In the genomic region with DNA sequence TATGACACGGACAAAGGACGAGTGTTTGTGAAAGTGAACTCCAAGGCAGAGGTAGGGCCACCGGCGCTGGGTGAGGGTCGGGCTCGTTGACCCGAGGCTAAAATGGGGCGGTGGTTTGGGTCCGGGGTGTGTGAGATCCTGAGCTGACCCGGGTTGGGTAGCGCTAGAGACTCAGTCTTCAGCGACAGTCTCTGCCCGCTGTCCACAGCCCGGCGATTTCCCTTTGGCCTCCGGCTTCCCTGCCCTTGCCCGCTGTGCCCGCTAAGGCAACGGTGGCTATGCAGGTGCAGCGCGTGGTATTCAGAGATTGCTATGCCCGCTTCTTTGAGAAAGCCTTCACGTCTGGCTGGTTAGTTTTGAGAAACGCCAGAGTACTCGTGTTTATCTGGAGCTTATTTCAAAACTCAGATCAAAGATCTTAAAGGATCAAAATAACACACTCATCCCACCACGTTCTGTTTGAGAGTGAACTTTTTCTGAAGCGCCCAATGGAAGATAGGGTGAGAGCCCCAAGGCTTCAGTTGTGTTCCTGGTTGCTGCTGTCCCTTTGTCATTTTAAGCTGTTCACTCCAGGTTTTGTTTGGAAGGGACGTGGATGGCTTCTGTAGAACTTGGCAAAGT, we compare ENCODE assay signal across 8 mouse cellular contexts. TPM values are rescaled to one million over a fixed set of nuclear protein-coding genes. Genes with fewer than 3 reads are reported as not detected.
DNase-seq lines count a peak whose midpoint lies in the region; ATAC-seq and TF ChIP-seq lines count a peak whose summit lies in the region.

No protein-coding gene starts in this region.

- peaks cover 9% of the 10 kb centered on the region for H3K4me1 ChIP-seq in thymus, adult 2 months (replicated peaks; ENCODE audit: control insufficient read depth, insufficient read depth, low read length)
- H3K4me1 ChIP-seq in forebrain, embryonic 11.5 days (replicated peaks; ENCODE audit: control insufficient read depth, insufficient read depth, low read length) = no peaks in the 10 kb centered on the region
- peaks cover 12% of the 10 kb centered on the region for H3K4me1 ChIP-seq in liver, embryonic 11.5 days (replicated peaks; ENCODE audit: control insufficient read depth, insufficient read depth, low read length)
- H3K4me1 ChIP-seq in neural tube, embryonic 14.5 days (ENCODE audit: control insufficient read depth, insufficient read depth, low read length) = no peaks in the 10 kb centered on the region

- under 1% methylated on average over 28 of the region's 28 CpGs for WGBS in thymus, adult 2 months
- under 1% methylated on average over 28 of the region's 28 CpGs for WGBS in forebrain, embryonic 11.5 days
- under 1% methylated on average over 28 of the region's 28 CpGs for WGBS in liver, embryonic 11.5 days
- under 1% methylated on average over 27 of the region's 28 CpGs for WGBS in neural tube, embryonic 14.5 days

- peak overlapping the region; percentile 74 for H3K4me2 ChIP-seq in forebrain, embryonic 11.5 days (ENCODE audit: low read depth, low read length, severe bottlenecking)
- peak overlapping the region; percentile 91 for H3K4me2 ChIP-seq in liver, embryonic 11.5 days
- H3K4me2 ChIP-seq in neural tube, embryonic 14.5 days (ENCODE audit: low read depth, low read length) = peak overlapping the region; percentile 69

- 0 out of 2 replicates have a peak, but pooled peaks have one; percentile 4 for TF ChIP-seq POLR2A in thymus, adult 2 months (IDR thresholded peaks at IDR 0.05; ENCODE audit: control insufficient read depth, extremely low read depth, insufficient read depth, low read length, poor library complexity)

- no peak overlapping the region for H3K27ac ChIP-seq in thymus, adult 2 months (ENCODE audit: control insufficient read depth, insufficient read depth, low read length)
- no peak overlapping the region for H3K27ac ChIP-seq in forebrain, embryonic 11.5 days (ENCODE audit: low read depth, low read length)
- peak overlapping the region; percentile 43; the same call in 1 of the 2 replicates for H3K27ac ChIP-seq in liver, embryonic 11.5 days (ENCODE audit: low read depth, low read length)
- H3K27ac ChIP-seq in neural tube, embryonic 14.5 days (ENCODE audit: low read depth, low read length) = no peak overlapping the region

- TF ChIP-seq CTCF in thymus, adult 2 months (IDR thresholded peaks at IDR 0.05; ENCODE audit: borderline replicate concordance, control insufficient read depth, extremely low read depth, insufficient read depth, low read length, poor library complexity) = peak; percentile 5; the same call in 1 of the 2 replicates

- DNase-seq in thymus, adult 2 months = no peak
- no peak for DNase-seq in thymus, postnatal 4 days
- DNase-seq in forebrain, embryonic 11.5 days (ENCODE audit: low spot score) = no peak
- DNase-seq in liver, embryonic 11.5 days (ENCODE audit: low spot score) = no peak
- no peak for DNase-seq in right cerebral cortex, adult 18-20 months
- DNase-seq in adrenal gland, postnatal 14 days = no peak
- no peak for DNase-seq in gastrocnemius, postnatal 10 days

- H3K36me3 ChIP-seq in thymus, adult 2 months (ENCODE audit: control insufficient read depth, insufficient read depth, low read length) = no peaks in the 10 kb centered on the region
- H3K36me3 ChIP-seq in forebrain, embryonic 11.5 days (ENCODE audit: control insufficient read depth, insufficient read depth, low read length) = no peaks in the 10 kb centered on the region
- no peaks in the 10 kb centered on the region for H3K36me3 ChIP-seq in liver, embryonic 11.5 days (ENCODE audit: control insufficient read depth, insufficient read depth, low read length)
- H3K36me3 ChIP-seq in neural tube, embryonic 14.5 days (ENCODE audit: control insufficient read depth, insufficient read depth, low read length) = 0 out of 2 replicates have a peak, but pooled peaks cover 4% of the 10 kb centered on the region

- peak overlapping the region; percentile 80 for H3K4me3 ChIP-seq in thymus, adult 2 months (ENCODE audit: control insufficient read depth, insufficient read depth, low read length)
- H3K4me3 ChIP-seq in forebrain, embryonic 11.5 days (ENCODE audit: low read depth, low read length) = peak overlapping the region; percentile 74
- H3K4me3 ChIP-seq in liver, embryonic 11.5 days (ENCODE audit: low read depth, low read length) = peak overlapping the region; percentile 85
- H3K4me3 ChIP-seq in neural tube, embryonic 14.5 days (ENCODE audit: low read depth, low read length) = peak overlapping the region; percentile 58

- no peaks in the 10 kb centered on the region for H3K27me3 ChIP-seq in thymus, adult 2 months (ENCODE audit: control insufficient read depth, insufficient read depth, low read length)
- no peaks in the 10 kb centered on the region for H3K27me3 ChIP-seq in forebrain, embryonic 11.5 days (ENCODE audit: control insufficient read depth, insufficient read depth, low read length)
- no peaks in the 10 kb centered on the region for H3K27me3 ChIP-seq in liver, embryonic 11.5 days (replicated peaks; ENCODE audit: control insufficient read depth, insufficient read depth, low read length)
- H3K27me3 ChIP-seq in neural tube, embryonic 14.5 days (ENCODE audit: control insufficient read depth, insufficient read depth, low read length) = no peaks in the 10 kb centered on the region

- H3K9ac ChIP-seq in forebrain, embryonic 11.5 days (ENCODE audit: low read length) = peak overlapping the region; percentile 76
- H3K9ac ChIP-seq in liver, embryonic 11.5 days (ENCODE audit: low read depth, low read length) = peak overlapping the region; percentile 82
- peak overlapping the region; percentile 60 for H3K9ac ChIP-seq in neural tube, embryonic 14.5 days (replicated peaks; ENCODE audit: low read depth, low read length)

- H3K9me3 ChIP-seq in forebrain, embryonic 11.5 days (ENCODE audit: control insufficient read depth, low read length) = no peaks in the 10 kb centered on the region
- H3K9me3 ChIP-seq in liver, embryonic 11.5 days (ENCODE audit: control insufficient read depth, low read length) = no peaks in the 10 kb centered on the region
- H3K9me3 ChIP-seq in neural tube, embryonic 14.5 days (ENCODE audit: control insufficient read depth, low read length) = no peaks in the 10 kb centered on the region

- ATAC-seq in forebrain, embryonic 11.5 days (replicated peaks; ENCODE audit: low FRiP score) = no peak
- ATAC-seq in liver, embryonic 11.5 days (replicated peaks; ENCODE audit: low FRiP score) = peak; percentile 63
- ATAC-seq in neural tube, embryonic 14.5 days (ENCODE audit: low read depth) = peak; percentile 69

RNA-seq across cellular contexts. Expression of a gene that starts 0.5 kb away (rescaled TPM):
- polyA plus RNA-seq in thymus, adult 2 months (2012; rRNA removed) = 7.6 and 9.2 TPM in 2 replicates
- 8.5 and 8.9 TPM in 2 replicates for polyA plus RNA-seq in forebrain, embryonic 11.5 days (2014; fragmentation: Nextera tagmentation; extraction: Ambion mirVana)
- 8.6 and 10.5 TPM in 2 replicates for polyA plus RNA-seq in liver, embryonic 11.5 days (2014; fragmentation: Nextera tagmentation; extraction: Ambion mirVana)
- 8.6 and 9.2 TPM in 2 replicates for polyA plus RNA-seq in neural tube, embryonic 14.5 days (2014; fragmentation: Nextera tagmentation; extraction: Ambion mirVana)
- 16.7 and 17.7 TPM in 2 replicates for total RNA-seq in adrenal gland, postnatal 14 days (2021)
- 1 to 10 TPM; 6.1 to 8.1 TPM for total RNA-seq in gastrocnemius, postnatal 10 days (2021)

RNA-seq across cellular contexts. Expression of a gene that starts 13.1 kb away (rescaled TPM):
- polyA plus RNA-seq in thymus, adult 2 months (2012; rRNA removed) = 7.0 and 9.5 TPM in 2 replicates
- 1.3 and 1.7 TPM in 2 replicates for polyA plus RNA-seq in forebrain, embryonic 11.5 days (2014; fragmentation: Nextera tagmentation; extraction: Ambion mirVana)
- 4.7 and 7.8 TPM in 2 replicates for polyA plus RNA-seq in liver, embryonic 11.5 days (2014; fragmentation: Nextera tagmentation; extraction: Ambion mirVana)
- polyA plus RNA-seq in neural tube, embryonic 14.5 days (2014; fragmentation: Nextera tagmentation; extraction: Ambion mirVana) = 6.4 and 8.1 TPM in 2 replicates
- 7.6 and 13.7 TPM in 2 replicates for total RNA-seq in adrenal gland, postnatal 14 days (2021)
- total RNA-seq in gastrocnemius, postnatal 10 days (2021) = 1 to 10 TPM; 5.0 to 7.6 TPM

RNA-seq across cellular contexts. Expression of a gene that starts 30.1 kb away (rescaled TPM):
- 86.5 and 90.0 TPM in 2 replicates for polyA plus RNA-seq in thymus, adult 2 months (2012; rRNA removed)
- polyA plus RNA-seq in forebrain, embryonic 11.5 days (2014; fragmentation: Nextera tagmentation; extraction: Ambion mirVana) = 49.8 and 54.9 TPM in 2 replicates
- polyA plus RNA-seq in liver, embryonic 11.5 days (2014; fragmentation: Nextera tagmentation; extraction: Ambion mirVana) = 35.9 and 37.7 TPM in 2 replicates
- 39.2 and 58.4 TPM in 2 replicates for polyA plus RNA-seq in neural tube, embryonic 14.5 days (2014; fragmentation: Nextera tagmentation; extraction: Ambion mirVana)
- 31.6 and 37.9 TPM in 2 replicates for total RNA-seq in adrenal gland, postnatal 14 days (2021)
- total RNA-seq in gastrocnemius, postnatal 10 days (2021) = 10 to 100 TPM; 18.4 to 18.8 TPM

RNA-seq across cellular contexts. Expression of a gene that starts 33.6 kb away (rescaled TPM):
- 0.57 and 0.74 TPM in 2 replicates for polyA plus RNA-seq in thymus, adult 2 months (2012; rRNA removed)
- 1.9 and 2.0 TPM in 2 replicates for polyA plus RNA-seq in forebrain, embryonic 11.5 days (2014; fragmentation: Nextera tagmentation; extraction: Ambion mirVana)
- 0.94 and 1.2 TPM in 2 replicates for polyA plus RNA-seq in liver, embryonic 11.5 days (2014; fragmentation: Nextera tagmentation; extraction: Ambion mirVana)
- 13.4 and 16.7 TPM in 2 replicates for polyA plus RNA-seq in neural tube, embryonic 14.5 days (2014; fragmentation: Nextera tagmentation; extraction: Ambion mirVana)
- total RNA-seq in adrenal gland, postnatal 14 days (2021) = 3.9 and 4.9 TPM in 2 replicates
- total RNA-seq in gastrocnemius, postnatal 10 days (2021) = 10 to 100 TPM; 23.8 to 27.4 TPM
